Mouse (Mus musculus) thymus, adult 2 months (tissue): ENCODE data around the gene Gm49416.

Source experiments
- CTCF ChIP-seq: fragments of 200-500 bp; IDR thresholded peaks from 2 replicates; pipeline ENCODE4 v1.5.1; 2012; ENCODE audit warnings: mild to moderate bottlenecking, control low read depth, low read length, moderate library complexity, borderline replicate concordance; ENCODE audit not compliant: control insufficient read depth, poor library complexity, insufficient read depth; ENCODE audit errors: extremely low read depth
- POLR2A ChIP-seq: fragments of 200-500 bp; IDR thresholded peaks from 2 replicates; pipeline ENCODE4 v1.6.1; 2012; ENCODE audit warnings: mild to moderate bottlenecking, low read length, control low read depth, moderate library complexity; ENCODE audit not compliant: control insufficient read depth, poor library complexity, insufficient read depth; ENCODE audit errors: extremely low read depth

DNA sequence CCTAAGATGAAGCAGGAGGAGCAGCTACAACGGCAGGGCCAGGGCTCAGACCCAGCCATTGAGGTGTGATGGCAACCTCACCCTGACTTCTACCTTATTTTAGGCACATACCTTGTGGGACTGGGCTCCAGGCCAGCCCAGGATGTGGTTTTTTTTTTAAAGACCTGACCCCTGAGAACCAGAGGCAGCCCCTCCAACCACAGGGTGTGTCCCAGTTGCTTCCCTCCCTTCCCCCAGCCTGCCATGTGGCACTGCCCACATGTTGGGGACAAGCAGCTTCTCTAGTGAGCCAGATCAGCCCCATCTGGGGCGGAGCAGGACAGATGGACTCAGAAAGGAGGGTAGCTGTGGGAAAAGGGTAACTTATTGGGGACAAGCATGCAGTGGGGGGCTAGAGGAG, 38.0 kb downstream of the Gm49416 start:
- TF ChIP-seq CTCF, result no peak
- TF ChIP-seq POLR2A, result no peak
